In genomic region chr12:113163561-113164006, GRCm38 (mm10) we compare ENCODE assay signal across 9 mouse cellular contexts. TPM values are rescaled to one million over a fixed set of nuclear protein-coding genes. Genes with fewer than 3 reads are reported as not detected.
DNase-seq lines count a peak whose midpoint lies in the region; ATAC-seq lines count a peak whose summit lies in the region.
"Had no signal": no experiment of that assay in that cellular context is flagged by ENCODE, and none has a peak within 500 bp of the region (broad histone marks: within the 10 kb centered on the region; RNA-seq: fewer than 3 reads in every experiment).

No protein-coding gene starts in this region.

- WGBS in embryonic facial prominence, embryonic 11.5 days = 47% methylated on average over 11 of the region's 11 CpGs
- 74% methylated on average over 11 of the region's 11 CpGs for WGBS in midbrain, embryonic 16.5 days

- no peak overlapping the region for H3K4me3 ChIP-seq in embryonic facial prominence, embryonic 11.5 days (ENCODE audit: low read depth, low read length)
- H3K4me3 ChIP-seq in midbrain, embryonic 16.5 days (ENCODE audit: low read depth, low read length) = no peak overlapping the region

- H3K36me3 ChIP-seq in embryonic facial prominence, embryonic 11.5 days (replicated peaks; ENCODE audit: control insufficient read depth, insufficient read depth, low read depth, low read length) = no peaks in the 10 kb centered on the region
- H3K36me3 ChIP-seq in midbrain, embryonic 16.5 days (ENCODE audit: control insufficient read depth, insufficient read depth, low read length) = no peaks in the 10 kb centered on the region

- no peak overlapping the region for H3K4me2 ChIP-seq in embryonic facial prominence, embryonic 11.5 days (ENCODE audit: low read depth, low read length)
- H3K4me2 ChIP-seq in midbrain, embryonic 16.5 days (ENCODE audit: low read length) = no peak overlapping the region
- H3K4me2 ChIP-seq: lung, embryonic 14.5 days had no signal

- intact Hi-C loops in left cerebral cortex, postnatal 14 days (cut with DNase I) = no loop called here

- H3K9ac ChIP-seq in embryonic facial prominence, embryonic 11.5 days (replicated peaks; ENCODE audit: low read length) = peak overlapping the region; percentile 5; the same call in 1 of the 2 replicates
- H3K9ac ChIP-seq in midbrain, embryonic 16.5 days (ENCODE audit: low read depth, low read length) = peak overlapping the region; percentile 22; the same call in 1 of the 2 replicates
- H3K9ac ChIP-seq: lung, embryonic 14.5 days had no signal

- H3K4me1 ChIP-seq in embryonic facial prominence, embryonic 11.5 days (ENCODE audit: control insufficient read depth, insufficient read depth, low read length) = no peaks in the 10 kb centered on the region
- H3K4me1 ChIP-seq in midbrain, embryonic 16.5 days (ENCODE audit: control insufficient read depth, insufficient read depth, low read length) = no peaks in the 10 kb centered on the region

- peak; percentile 35; the same call in 1 of the 2 replicates for ATAC-seq in embryonic facial prominence, embryonic 11.5 days (replicated peaks; ENCODE audit: insufficient number of reproducible peaks, low FRiP score, low TSS enrichment, low read depth)
- peak; percentile 9 to 35; a peak in 2 of 4 replicates for ATAC-seq in hematopoietic stem cell, adult 5-6 weeks (replicated peaks in 1 of 2; ENCODE audit: insufficient read depth in 1 of 2, low FRiP score in 2 of 2, low TSS enrichment in 1 of 2, low read depth in 1 of 2, poor library complexity in 2 of 2, severe bottlenecking in 2 of 2)
- peak; percentile 81 for ATAC-seq in midbrain, embryonic 16.5 days
- ATAC-seq: Patski had no signal

- no peaks in the 10 kb centered on the region for H3K27me3 ChIP-seq in embryonic facial prominence, embryonic 11.5 days (ENCODE audit: control insufficient read depth, insufficient read depth, low read length)
- H3K27me3 ChIP-seq in midbrain, embryonic 16.5 days (ENCODE audit: control insufficient read depth, insufficient read depth, low read depth, low read length) = no peaks in the 10 kb centered on the region
- H3K27me3 ChIP-seq: Patski had no signal

- no peaks in the 10 kb centered on the region for H3K9me3 ChIP-seq in embryonic facial prominence, embryonic 11.5 days (replicated peaks; ENCODE audit: control insufficient read depth, low read length)
- H3K9me3 ChIP-seq in midbrain, embryonic 16.5 days (replicated peaks; ENCODE audit: control insufficient read depth, low read length, poor library complexity, severe bottlenecking) = no peaks in the 10 kb centered on the region

- H3K27ac ChIP-seq in embryonic facial prominence, embryonic 11.5 days (replicated peaks; ENCODE audit: low read depth, low read length) = 0 out of 2 replicates have a peak overlapping the region, but pooled peaks have one; percentile 0
- peak overlapping the region; percentile 75 for H3K27ac ChIP-seq in midbrain, embryonic 16.5 days (ENCODE audit: low read length)

- peak; percentile 60 to 65 for DNase-seq in left cerebral cortex, postnatal 14 days (ENCODE audit: low spot score in 2 of 2)
- DNase-seq in left cerebral cortex, adult 8-10 months (ENCODE audit: low spot score in 2 of 2) = no peak
- DNase-seq in embryonic facial prominence, embryonic 11.5 days (ENCODE audit: low spot score) = no peak
- no peak for DNase-seq in kidney, adult 18-20 months
- DNase-seq in adrenal gland, adult 2 months = no peak
- DNase-seq: lung, embryonic 14.5 days had no signal

RNA-seq across cellular contexts. Expression of gene Tedc1, which starts 7.4 kb away (rescaled TPM):
- 1 to 10 TPM; 1.7 to 1.8 TPM for total RNA-seq in left cerebral cortex, postnatal 14 days (2021)
- total RNA-seq in left cerebral cortex, adult 8-10 months (2022) = 1 to 10 TPM; 1.0 to 2.1 (median 1.6) TPM
- polyA plus RNA-seq in embryonic facial prominence, embryonic 11.5 days (2014; fragmentation: Nextera tagmentation; extraction: Ambion mirVana) = 26.4 and 27.4 TPM in 2 replicates
- 8.8 and 18.8 TPM in 2 replicates for total RNA-seq in hematopoietic stem cell, adult 5-6 weeks (2017)
- polyA plus RNA-seq in midbrain, embryonic 16.5 days (2015; fragmentation: Nextera tagmentation; extraction: Ambion mirVana) = 11.0 and 11.4 TPM in 2 replicates
- total RNA-seq in adrenal gland, adult 2 months (2021) = 1 to 10 TPM in 1 of 2 experiments, under 1 TPM in 1; 0.66 to 1.4 TPM
- 3.6 and 6.6 TPM in 2 replicates for polyA plus RNA-seq in adrenal gland, adult 2 months (2012; rRNA removed)

RNA-seq across cellular contexts. Expression of gene Crip1, which starts 17.5 kb away (rescaled TPM):
- 10 to 100 TPM; 12.7 to 13.0 TPM for total RNA-seq in left cerebral cortex, postnatal 14 days (2021)
- total RNA-seq in left cerebral cortex, adult 8-10 months (2022) = 10 to 100 TPM; 12.4 to 18.7 (median 16.3) TPM
- 63.5 and 72.1 TPM in 2 replicates for polyA plus RNA-seq in embryonic facial prominence, embryonic 11.5 days (2014; fragmentation: Nextera tagmentation; extraction: Ambion mirVana)
- total RNA-seq in hematopoietic stem cell, adult 5-6 weeks (2017) = 222 and 411 TPM in 2 replicates
- polyA plus RNA-seq in midbrain, embryonic 16.5 days (2015; fragmentation: Nextera tagmentation; extraction: Ambion mirVana) = 16.8 and 23.3 TPM in 2 replicates
- total RNA-seq in adrenal gland, adult 2 months (2021) = 100 to 1,000 TPM in 1 of 2 experiments, 10 to 100 TPM in 1; 51.5 to 101 TPM
- 31.7 and 36.9 TPM in 2 replicates for polyA plus RNA-seq in adrenal gland, adult 2 months (2012; rRNA removed)

RNA-seq across cellular contexts. Expression of gene Tmem121, which starts 22.1 kb away (rescaled TPM):
- total RNA-seq in left cerebral cortex, postnatal 14 days (2021) = 10 to 100 TPM; 28.3 to 35.6 TPM
- 10 to 100 TPM; 21.4 to 23.8 (median 23.1) TPM for total RNA-seq in left cerebral cortex, adult 8-10 months (2022)
- polyA plus RNA-seq in embryonic facial prominence, embryonic 11.5 days (2014; fragmentation: Nextera tagmentation; extraction: Ambion mirVana) = 5.7 and 8.9 TPM in 2 replicates
- total RNA-seq in hematopoietic stem cell, adult 5-6 weeks (2017) = 2.3 and 2.4 TPM in 2 replicates
- polyA plus RNA-seq in midbrain, embryonic 16.5 days (2015; fragmentation: Nextera tagmentation; extraction: Ambion mirVana) = 47.2 and 50.3 TPM in 2 replicates
- total RNA-seq in adrenal gland, adult 2 months (2021) = 1 to 10 TPM; 2.8 to 9.7 TPM
- 11.9 and 15.9 TPM in 2 replicates for polyA plus RNA-seq in adrenal gland, adult 2 months (2012; rRNA removed)

RNA-seq across cellular contexts. Expression of gene Crip2, which starts 23.5 kb away (rescaled TPM):
- 100 to 1,000 TPM; 199 to 200 TPM for total RNA-seq in left cerebral cortex, postnatal 14 days (2021)
- total RNA-seq in left cerebral cortex, adult 8-10 months (2022) = 100 to 1,000 TPM; 142 to 161 (median 148) TPM
- 72.7 and 83.3 TPM in 2 replicates for polyA plus RNA-seq in embryonic facial prominence, embryonic 11.5 days (2014; fragmentation: Nextera tagmentation; extraction: Ambion mirVana)
- 0.40 TPM in 1 of 2 replicates, not detected in the other for total RNA-seq in hematopoietic stem cell, adult 5-6 weeks (2017)
- polyA plus RNA-seq in midbrain, embryonic 16.5 days (2015; fragmentation: Nextera tagmentation; extraction: Ambion mirVana) = 369 and 395 TPM in 2 replicates
- total RNA-seq in adrenal gland, adult 2 months (2021) = 10 to 100 TPM; 57.5 to 58.2 TPM
- polyA plus RNA-seq in adrenal gland, adult 2 months (2012; rRNA removed) = 159 and 168 TPM in 2 replicates

Comparison
In these comparisons a context has a peak if more than half of its experiments do, and no peak if none do; other contexts are left out.
1. DNase-seq: peak in left cerebral cortex, postnatal 14 days (2 of 2); none in left cerebral cortex, adult 8-10 months (0 of 2), embryonic facial prominence, embryonic 11.5 days (single experiment), kidney, adult 18-20 months (single experiment) and adrenal gland, adult 2 months (single experiment).
2. ATAC-seq: peak in every context shown above with its lines; median percentile 81 in midbrain, embryonic 16.5 days; 35 in embryonic facial prominence, embryonic 11.5 days; 22 in hematopoietic stem cell, adult 5-6 weeks.